Mouse (Mus musculus) thymus, adult 2 months (tissue): ENCODE results near the gene Wnt4. TPM values are rescaled to one million over a fixed set of nuclear protein-coding genes. Genes with fewer than 3 reads are reported as not detected.

ENCODE experiments used
- DNase-seq: peaks from one replicate; pipeline ENCODE4 v3.0.0; 2021
- H3K27ac ChIP-seq: fragments of 200-500 bp; 2 replicates; pipeline ENCODE4 v1.5.1; 2012; ENCODE audit warnings: low read length, control low read depth; ENCODE audit not compliant: control insufficient read depth, insufficient read depth
- H3K27me3 ChIP-seq: fragments of 200-500 bp; 2 replicates; pipeline ENCODE4 v1.6.1; 2012; ENCODE audit warnings: mild to moderate bottlenecking, low read length, moderate library complexity, mixed read lengths; ENCODE audit not compliant: control insufficient read depth, insufficient read depth
- H3K36me3 ChIP-seq: fragments of 200-500 bp; 2 replicates; pipeline ENCODE4 v1.6.1; 2012; ENCODE audit warnings: mild to moderate bottlenecking, low read length, moderate library complexity; ENCODE audit not compliant: control insufficient read depth, insufficient read depth
- H3K4me1 ChIP-seq: fragments of 200-500 bp; replicated peaks from 2 replicates; pipeline ENCODE4 v1.6.1; 2012; ENCODE audit warnings: low read length; ENCODE audit not compliant: control insufficient read depth, insufficient read depth
- H3K4me3 ChIP-seq: fragments of 200-500 bp; 2 replicates; pipeline ENCODE4 v1.5.1; 2012; ENCODE audit warnings: mild to moderate bottlenecking, low read length, control low read depth, moderate library complexity; ENCODE audit not compliant: control insufficient read depth, insufficient read depth
- CTCF ChIP-seq: fragments of 200-500 bp; IDR thresholded peaks from 2 replicates; pipeline ENCODE4 v1.5.1; 2012; ENCODE audit warnings: mild to moderate bottlenecking, control low read depth, low read length, moderate library complexity, borderline replicate concordance; ENCODE audit not compliant: control insufficient read depth, poor library complexity, insufficient read depth; ENCODE audit errors: extremely low read depth
- POLR2A ChIP-seq: fragments of 200-500 bp; IDR thresholded peaks from 2 replicates; pipeline ENCODE4 v1.6.1; 2012; ENCODE audit warnings: mild to moderate bottlenecking, low read length, control low read depth, moderate library complexity; ENCODE audit not compliant: control insufficient read depth, poor library complexity, insufficient read depth; ENCODE audit errors: extremely low read depth
- WGBS: fragments of 180-500 bp; shearing (Covaris S2); methylation state at CpG from one replicate; pipeline ENCODE4 v1.1.7; 2018; 5-methylcytosine and 5-hydroxymethylcytosine counted together
- polyA plus RNA-seq: library from polyadenylated mRNA; depleted of rRNA; stranded (reverse); fragments of >200 nt; gene quantifications from 2 replicates; pipeline ENCODE4 v1.2.3, GENCODE M21; 2012

The Wnt4 gene
- polyA plus RNA-seq, 1 experiment: 9.1 TPM

DNA sequence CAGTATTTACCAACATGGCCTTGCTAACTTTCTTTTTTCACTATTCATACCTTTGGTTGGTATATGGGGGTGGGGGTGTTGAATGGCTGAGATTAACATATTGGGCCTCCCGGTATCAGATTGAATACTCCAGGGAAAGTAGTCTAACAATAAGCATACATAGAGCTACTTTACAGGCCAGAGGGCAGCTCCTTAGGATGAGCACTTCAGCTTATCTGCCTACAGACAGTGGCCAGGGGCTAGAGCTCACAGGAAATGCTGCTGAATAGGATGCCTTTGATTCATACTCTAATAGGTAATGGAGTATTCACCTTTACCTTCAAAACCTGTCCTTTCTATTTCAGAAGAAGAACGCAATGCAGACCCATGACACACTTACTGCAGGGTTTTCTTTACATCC lies 37.8 kb downstream of the Wnt4 start:
- 97% methylated on average over 2 of the region's 2 CpGs for WGBS
- Histone ChIP-seq H3K36me3 (peaks cover 27% of the 10 kb centered on the region), H3K4me3 (no peak overlapping the region)

DNA sequence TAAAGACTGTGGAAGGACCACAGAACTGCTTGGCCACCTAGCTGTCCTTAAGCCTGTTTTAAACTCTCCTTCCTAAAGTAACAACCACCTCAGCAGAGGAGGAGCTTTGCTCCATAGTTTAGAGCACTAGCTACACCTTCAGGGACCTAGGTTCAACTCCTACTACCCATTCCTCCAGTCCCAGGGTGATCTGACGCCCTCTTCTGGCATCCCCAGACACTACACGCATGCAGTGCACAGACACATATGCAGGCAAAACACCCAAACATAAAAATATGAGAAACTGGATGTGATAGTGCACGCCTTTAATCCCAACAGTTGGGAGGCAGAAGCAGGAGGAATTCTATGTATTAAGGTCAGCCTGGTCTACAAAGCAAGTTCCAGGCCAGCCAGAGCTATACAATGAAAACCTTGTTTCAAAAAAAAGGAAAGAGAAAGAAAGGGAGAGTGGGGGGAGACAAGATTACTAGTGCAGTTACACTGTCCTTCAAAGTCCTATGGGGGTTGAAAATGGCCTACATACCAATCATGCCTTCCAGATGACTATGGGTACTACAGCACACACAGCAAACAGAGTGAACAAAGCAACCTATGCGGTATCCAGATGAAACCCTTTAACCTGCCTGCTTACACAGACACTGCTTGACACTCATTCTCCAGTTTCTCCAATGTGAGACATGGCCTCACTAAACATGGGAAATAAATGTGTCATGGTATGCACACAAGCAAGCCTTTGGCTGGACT lies 38.9 kb downstream of the Wnt4 start:
- DNase-seq: no peak
- no peaks in the 10 kb centered on the region for H3K4me1 ChIP-seq
- no peaks in the 10 kb centered on the region for H3K27me3 ChIP-seq
- no peak overlapping the region for H3K4me3 ChIP-seq
- H3K36me3 ChIP-seq: peaks cover 37% of the 10 kb centered on the region
- H3K27ac ChIP-seq: no peak overlapping the region
- TF ChIP-seq CTCF (no peak), POLR2A (no peak)
- 91% methylated on average over 4 of the region's 4 CpGs for WGBS

More for the DNA sequence above, 37.8 kb downstream of the Wnt4 start:
- TF ChIP-seq POLR2A: no peak
- TF ChIP-seq CTCF: no peak
- no peak for DNase-seq
- no peaks in the 10 kb centered on the region for H3K4me1 ChIP-seq
- H3K27ac ChIP-seq: no peak overlapping the region
- H3K27me3 ChIP-seq: no peaks in the 10 kb centered on the region

DNA sequence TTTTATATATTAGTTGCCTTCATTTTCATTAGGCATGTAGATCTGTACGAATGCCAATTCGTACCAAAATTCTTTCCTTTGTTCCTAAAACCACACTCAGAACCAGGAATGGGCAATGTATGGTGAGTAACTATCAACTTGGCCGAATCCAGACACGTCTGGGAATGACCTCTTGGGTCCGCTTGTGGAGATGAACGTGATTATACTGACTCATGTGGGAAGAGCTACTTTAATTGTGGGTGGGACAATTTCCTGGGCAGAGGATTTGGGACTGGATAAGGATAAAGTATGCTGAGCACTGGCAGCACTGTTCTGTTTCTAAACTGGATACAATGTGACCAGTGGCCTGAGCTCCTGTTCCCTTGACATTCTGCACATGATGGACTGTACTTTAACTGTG lies 47.6 kb downstream of the Wnt4 start:
- H3K27me3 ChIP-seq: no peaks in the 10 kb centered on the region
- TF ChIP-seq POLR2A: no peak
- peaks cover 69% of the 10 kb centered on the region for H3K36me3 ChIP-seq
- H3K4me1 ChIP-seq: no peaks in the 10 kb centered on the region
- H3K27ac ChIP-seq: no peak overlapping the region
- no peak for DNase-seq
- WGBS: 93% methylated on average over 6 of the region's 6 CpGs
- no peak overlapping the region for H3K4me3 ChIP-seq

DNA sequence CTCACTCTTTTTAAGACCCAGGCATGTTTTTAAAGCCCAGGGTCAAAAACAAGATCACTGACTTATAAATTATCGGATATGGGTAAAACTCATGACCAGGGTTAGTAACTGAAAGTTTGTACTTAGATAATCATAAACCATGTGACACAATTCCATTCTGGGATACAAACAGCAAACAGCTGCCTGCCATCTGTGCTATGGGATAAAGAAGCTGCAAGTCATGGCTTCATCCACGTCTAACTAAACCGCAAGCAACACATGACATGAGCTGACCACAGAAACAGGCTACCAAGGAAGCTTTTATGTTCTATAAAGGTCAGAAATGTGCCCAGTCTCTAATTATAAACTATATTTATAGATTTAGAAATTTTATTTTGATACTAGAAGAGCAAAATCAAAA lies 49.2 kb downstream of the Wnt4 start:
- 90% methylated on average over 3 of the region's 3 CpGs for WGBS
- H3K36me3 ChIP-seq: peaks cover 66% of the 10 kb centered on the region
- no peak overlapping the region for H3K4me3 ChIP-seq
- H3K27ac ChIP-seq: no peak overlapping the region
- no peaks in the 10 kb centered on the region for H3K27me3 ChIP-seq
- no peak for DNase-seq
- no peaks in the 10 kb centered on the region for H3K4me1 ChIP-seq
- TF ChIP-seq POLR2A: no peak
- TF ChIP-seq CTCF: no peak

DNA sequence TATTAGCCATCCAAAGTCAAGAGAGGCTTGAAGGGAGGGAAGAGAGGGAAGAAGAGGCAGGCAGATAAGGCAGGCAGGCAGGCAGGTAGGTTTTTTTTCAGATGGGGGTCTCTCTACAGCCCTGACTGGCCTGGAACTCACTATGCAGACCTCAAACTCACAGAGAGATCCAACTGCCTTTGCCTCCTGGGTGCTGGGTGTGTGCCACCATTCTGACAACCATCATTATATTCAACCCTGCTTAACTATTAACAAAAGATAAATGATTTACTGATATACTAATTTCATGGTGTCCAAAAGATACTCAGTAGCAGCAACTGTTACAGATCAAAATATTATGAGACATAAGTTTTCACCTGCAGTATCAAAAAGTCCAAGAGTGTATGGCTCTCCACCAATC lies 54.8 kb downstream of the Wnt4 start:
- H3K27me3 ChIP-seq: no peaks in the 10 kb centered on the region
- DNase-seq: no peak
- no peak for TF ChIP-seq CTCF
- no peak for TF ChIP-seq POLR2A
- H3K4me3 ChIP-seq: no peak overlapping the region
- H3K27ac ChIP-seq: no peak overlapping the region
- no peaks in the 10 kb centered on the region for H3K4me1 ChIP-seq
- H3K36me3 ChIP-seq: peaks cover 76% of the 10 kb centered on the region

DNA sequence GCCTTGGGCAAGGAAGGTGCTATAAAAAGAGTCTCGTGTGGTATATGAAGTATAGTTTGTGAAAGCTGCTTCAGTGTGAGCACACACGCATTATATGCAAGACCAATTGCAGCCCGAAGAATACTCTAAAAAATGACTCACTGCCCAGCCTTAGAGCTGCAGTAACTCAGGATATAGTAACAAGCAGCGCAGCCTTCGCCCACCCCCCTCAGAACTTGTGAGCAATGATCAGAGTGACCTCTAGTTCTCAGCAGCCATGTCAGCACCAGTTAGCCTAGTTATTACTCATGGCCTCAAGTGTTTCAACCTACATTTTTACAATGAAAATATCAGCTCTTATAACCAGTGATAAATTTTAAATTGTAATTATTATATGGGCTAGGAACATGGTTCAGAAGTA lies 59.2 kb downstream of the Wnt4 start:
- no peak for DNase-seq
- 95% methylated on average over 5 of the region's 5 CpGs for WGBS
- Histone ChIP-seq H3K27me3 (no peaks in the 10 kb centered on the region), H3K4me1 (no peaks in the 10 kb centered on the region), H3K4me3 (no peak overlapping the region), H3K36me3 (peaks cover 41% of the 10 kb centered on the region), H3K27ac (no peak overlapping the region)
- no peak for TF ChIP-seq POLR2A
- no peak for TF ChIP-seq CTCF

DNA sequence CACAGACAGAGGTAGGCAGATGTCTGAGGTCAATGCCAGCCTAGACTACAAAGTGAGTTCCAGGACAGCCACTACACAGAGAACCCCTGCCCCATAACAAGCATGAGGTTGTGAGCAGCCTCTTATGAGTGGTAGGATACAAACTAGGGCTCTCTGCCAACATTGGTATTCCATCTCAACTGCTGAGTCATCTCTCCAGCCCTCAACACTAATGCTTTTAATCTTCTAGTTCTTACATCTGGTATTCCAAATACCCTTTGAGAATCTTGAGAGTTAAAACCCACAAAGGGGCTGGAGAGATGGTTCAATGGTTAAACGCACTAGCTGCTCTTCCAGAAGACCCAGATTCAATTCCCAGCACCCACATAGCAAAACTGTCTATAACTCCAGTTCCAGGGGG lies 62.1 kb downstream of the Wnt4 start:
- DNase-seq: no peak
- TF ChIP-seq CTCF (no peak), POLR2A (no peak)
- Histone ChIP-seq H3K4me3 (no peak overlapping the region), H3K27ac (no peak overlapping the region), H3K4me1 (no peaks in the 10 kb centered on the region), H3K36me3 (peaks cover 15% of the 10 kb centered on the region), H3K27me3 (no peaks in the 10 kb centered on the region)
- WGBS: 42% methylated on average over 1 of the region's 1 CpGs
